Mouse (Mus musculus) hindbrain, embryonic 11.5 days (tissue): ENCODE measurements around the gene Tex44. TPM values are rescaled to one million over a fixed set of nuclear protein-coding genes. Genes with fewer than 3 reads are reported as not detected.

ENCODE experiments used
- polyA plus RNA-seq: library from polyadenylated mRNA; unstranded; fragments of >200 nt; fragmentation: Nextera tagmentation; extraction: Ambion mirVana; gene quantifications from 2 replicates; pipeline ENCODE4 v1.2.1, GENCODE M21; 2014

The Tex44 gene
- polyA plus RNA-seq, 1 experiment from 2014 or later: 0.15 TPM

Other genes starting within 250 kb of the Tex44 start
- 2.8 and 2.9 TPM in 2 replicates for gene B3gnt7, start 123.5 kb upstream of the Tex44 start, polyA plus RNA-seq
- gene Ncl, start 66.9 kb upstream of the Tex44 start, polyA plus RNA-seq: 342 and 368 TPM in 2 replicates
- not detected in 2 replicates for gene Nmur1, start 101 bp upstream of the Tex44 start, polyA plus RNA-seq
- 3,351 and 3,402 TPM in 2 replicates for gene Ptma, start 100.4 kb downstream of the Tex44 start, polyA plus RNA-seq
- 91.9 and 96.0 TPM in 2 replicates for gene Pde6d, start 156.3 kb downstream of the Tex44 start, polyA plus RNA-seq
- gene Cops7b, start 156.6 kb downstream of the Tex44 start, polyA plus RNA-seq: 49.7 and 63.7 TPM in 2 replicates
- 10.3 and 13.9 TPM in 2 replicates for gene Nppc, start 244.2 kb downstream of the Tex44 start, polyA plus RNA-seq